Mouse (Mus musculus) ovary, postnatal 36 days (tissue): ENCODE results near the gene Sgpp2.

ENCODE experiments used
- DNase-seq: peaks from one replicate; pipeline ENCODE4 v3.0.0; 2022; ENCODE audit warnings: low spot score, mixed read lengths

Sgpp2 gene

DNA sequence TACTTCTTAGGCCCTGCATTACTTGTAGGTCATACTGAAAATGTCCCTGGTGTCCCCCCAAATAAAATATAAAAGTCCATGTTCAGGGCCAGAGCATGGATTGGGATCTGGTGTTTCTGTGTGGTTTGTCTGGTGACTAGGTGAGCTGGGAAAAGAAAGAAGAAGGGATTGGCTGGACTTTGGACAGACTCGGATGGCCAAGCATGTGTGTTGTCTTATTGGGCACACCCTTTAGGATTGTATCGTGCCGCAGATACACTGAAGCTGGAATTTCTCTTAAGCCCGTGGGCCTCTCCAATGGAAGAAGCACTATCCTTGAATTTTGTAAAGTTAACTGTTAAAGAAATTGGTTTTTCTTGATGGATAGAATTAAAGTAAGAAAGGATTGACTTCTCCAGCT is 91.3 kb downstream of the Sgpp2 start:
- DNase-seq, result no peak

DNA sequence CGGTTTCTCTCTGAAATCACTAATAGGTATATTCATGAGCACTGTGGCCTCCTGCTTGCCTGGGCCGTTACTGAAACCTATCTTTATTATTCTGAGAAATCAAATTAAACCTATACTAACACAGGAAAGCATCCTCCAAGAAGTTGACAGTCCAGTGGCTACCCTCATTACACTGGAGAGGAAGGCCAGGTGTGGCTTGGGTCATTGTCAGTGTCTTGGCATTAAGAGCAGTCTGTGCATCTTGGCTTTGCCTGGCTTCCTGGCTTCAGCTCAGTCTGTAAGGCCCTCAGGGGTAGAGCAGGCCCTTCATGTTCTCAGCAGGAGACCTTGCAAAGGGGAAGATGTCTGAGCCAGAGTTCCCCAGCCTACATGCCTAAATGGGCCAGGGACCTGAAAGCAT is 99.3 kb downstream of the Sgpp2 start:
- DNase-seq, result no peak

DNA sequence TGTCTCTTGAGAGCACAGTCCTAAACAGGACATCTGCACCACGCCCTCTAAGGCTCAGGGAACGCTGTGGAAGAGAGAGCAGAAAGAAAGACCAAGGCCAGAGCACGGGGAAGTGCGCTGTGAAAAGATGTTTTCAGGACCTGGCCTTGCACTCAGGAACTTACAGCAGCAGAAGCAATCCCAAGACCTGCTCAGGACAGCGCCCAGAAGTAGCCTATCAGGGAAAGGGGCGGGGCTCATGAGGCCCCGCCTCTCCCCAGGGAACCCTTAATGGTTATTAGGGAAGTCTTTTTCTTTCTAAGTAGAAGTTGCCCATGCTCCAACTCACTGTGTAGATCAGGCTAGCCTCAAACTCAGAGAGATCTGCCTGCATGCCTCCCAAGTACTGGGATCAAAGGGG is 102.5 kb downstream of the Sgpp2 start:
- peak; percentile 31 for DNase-seq

DNA sequence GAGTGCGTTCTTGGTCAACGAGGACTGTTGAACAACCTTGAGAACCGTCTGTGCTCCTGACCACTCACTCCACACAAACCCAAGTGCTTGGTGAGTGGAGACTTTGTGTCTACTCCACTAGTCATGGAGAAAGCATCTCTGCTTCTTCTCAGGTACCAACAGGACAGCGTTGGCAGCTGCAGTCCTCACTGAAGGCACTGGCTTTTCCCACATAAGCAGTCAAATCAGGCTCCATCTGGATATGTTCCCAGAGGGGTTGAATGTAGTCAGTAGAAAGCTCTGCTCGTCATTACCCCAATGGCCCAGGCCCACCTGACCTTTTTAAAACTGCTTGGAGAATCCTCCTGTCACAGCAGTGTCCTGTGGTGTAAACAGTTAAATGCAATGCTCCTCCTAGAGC is 104.3 kb downstream of the Sgpp2 start:
- DNase-seq, result no peak

DNA sequence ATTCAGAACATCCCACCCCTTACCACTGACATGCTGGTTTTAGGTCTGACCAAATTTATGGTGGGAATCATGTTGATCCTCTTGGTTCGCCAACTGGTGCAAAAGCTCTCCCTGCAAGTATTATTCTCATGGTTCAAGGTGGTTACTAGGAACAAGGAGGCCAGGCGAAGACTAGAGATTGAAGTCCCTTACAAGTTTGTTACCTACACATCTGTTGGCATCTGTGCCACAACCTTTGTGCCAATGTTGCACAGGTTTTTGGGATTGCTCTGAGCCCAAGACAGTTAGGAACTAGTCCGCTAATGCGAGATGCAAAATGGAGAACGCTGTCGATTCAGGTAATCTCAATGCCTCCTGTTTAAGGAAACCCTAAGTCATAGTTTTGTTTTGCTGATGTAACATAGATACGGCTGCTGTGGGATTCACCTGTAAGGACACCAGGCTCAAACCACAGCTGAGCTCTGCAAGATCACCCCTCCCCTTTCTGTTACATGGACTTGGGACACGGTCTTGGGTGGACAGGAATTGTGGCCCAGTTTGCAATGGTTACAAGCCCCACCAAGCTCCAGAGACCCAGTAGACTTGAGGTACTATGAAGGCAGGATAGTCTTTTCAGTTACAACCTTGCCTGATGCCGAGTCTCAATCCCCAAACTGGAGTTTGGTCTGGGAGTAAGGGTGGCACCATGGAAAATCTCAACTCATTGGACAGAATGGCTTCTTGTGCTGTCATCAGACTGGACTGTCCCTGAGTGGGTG is 107.2 kb downstream of the Sgpp2 start:
- DNase-seq, result no peak

DNA sequence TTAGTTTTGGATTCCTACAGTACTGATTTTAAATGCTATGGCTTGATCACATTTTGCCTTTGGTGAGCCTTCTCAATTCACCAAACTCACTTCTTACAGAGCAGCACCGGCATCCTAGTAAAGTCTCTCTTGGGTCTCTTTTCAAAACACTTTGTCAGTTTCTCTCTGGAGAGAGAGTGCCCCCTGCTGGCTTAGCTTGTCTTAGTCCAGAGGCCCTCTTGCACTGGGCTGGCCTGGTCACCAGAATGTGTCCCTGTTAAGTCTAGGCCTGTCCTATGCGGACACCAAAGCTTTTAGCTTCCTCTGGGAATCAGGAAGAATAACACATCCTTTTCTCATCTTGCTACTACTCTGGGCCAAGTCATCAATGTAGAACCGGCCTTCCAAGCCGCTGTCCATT is 109.4 kb downstream of the Sgpp2 start:
- DNase-seq, result peak; percentile 74

DNA sequence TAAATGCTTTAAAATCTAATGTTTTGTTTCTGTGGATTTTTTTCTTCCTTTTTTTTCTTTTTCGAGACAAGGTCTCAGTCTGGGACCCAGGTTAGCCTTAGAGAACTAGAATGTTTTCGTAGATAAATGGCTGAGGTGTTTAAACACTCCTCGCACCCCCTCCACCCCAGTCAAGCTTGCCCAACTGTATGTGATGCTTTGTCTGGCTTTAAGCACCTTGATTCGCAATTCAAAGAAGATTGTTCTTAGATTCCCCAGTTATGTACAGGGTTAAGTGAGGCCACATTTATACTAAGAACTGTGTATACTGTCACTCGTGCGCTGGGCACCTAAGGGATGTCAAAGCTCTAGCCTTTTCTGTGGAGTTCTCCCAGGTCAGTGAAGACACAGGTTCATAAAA is 110.1 kb downstream of the Sgpp2 start:
- no peak for DNase-seq

DNA sequence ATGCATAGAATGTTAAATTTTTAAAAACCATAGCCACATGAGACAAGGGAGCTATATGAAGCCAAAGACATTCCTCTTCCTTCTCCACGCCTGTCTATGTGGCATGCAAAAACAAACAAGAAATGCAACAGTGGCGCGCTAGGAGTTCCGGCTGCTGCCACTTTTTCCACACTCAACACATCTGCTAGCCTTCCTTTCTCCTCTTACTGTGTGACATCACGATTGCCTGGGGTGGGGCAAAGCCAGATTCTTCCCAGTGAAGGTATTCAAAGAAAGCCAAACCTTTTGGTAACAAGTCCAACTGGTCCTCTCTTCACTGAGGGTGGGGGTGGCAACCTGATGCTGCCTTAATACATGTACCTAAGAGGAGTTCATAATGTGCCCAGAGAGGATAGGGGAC is 111.6 kb downstream of the Sgpp2 start:
- DNase-seq, result no peak

DNA sequence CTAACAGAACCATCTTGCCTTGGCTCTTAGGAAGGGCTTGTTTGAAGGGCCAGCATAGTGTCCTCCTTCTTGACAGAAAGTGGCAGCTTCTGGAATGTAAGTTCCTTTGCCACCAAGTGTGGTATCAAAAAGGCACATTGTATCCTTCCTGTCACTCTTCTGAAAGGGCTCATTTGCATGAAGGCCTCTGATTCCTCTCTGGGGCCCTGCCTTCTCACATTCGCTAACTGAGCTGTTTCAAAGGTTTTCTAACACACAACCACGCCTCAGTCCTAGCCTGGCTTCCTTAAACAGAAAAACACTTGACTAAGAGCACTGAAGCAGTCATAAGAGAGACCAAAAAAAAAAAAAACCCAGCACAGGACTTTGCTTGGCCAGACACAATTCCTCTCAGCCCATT is 112.4 kb downstream of the Sgpp2 start:
- DNase-seq, result no peak

DNA sequence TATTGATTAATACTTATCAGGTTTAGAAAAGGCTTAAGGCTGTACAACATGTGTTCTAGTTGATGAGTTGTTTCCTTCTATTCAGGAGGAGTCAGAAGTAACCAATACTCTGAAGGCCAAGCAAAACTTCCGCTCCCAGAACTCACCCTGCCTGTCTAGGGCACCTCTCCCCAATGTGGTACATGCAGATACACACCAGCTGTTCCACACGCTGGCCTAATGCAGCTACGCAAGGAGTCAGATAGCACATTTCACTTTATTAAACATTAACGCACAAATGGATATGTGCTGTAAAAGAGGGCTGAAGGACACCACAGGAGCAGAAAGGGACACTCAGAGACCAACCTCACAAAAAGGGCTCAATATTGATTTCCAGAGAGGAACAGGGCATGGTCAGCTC is 114.7 kb downstream of the Sgpp2 start:
- no peak for DNase-seq

DNA sequence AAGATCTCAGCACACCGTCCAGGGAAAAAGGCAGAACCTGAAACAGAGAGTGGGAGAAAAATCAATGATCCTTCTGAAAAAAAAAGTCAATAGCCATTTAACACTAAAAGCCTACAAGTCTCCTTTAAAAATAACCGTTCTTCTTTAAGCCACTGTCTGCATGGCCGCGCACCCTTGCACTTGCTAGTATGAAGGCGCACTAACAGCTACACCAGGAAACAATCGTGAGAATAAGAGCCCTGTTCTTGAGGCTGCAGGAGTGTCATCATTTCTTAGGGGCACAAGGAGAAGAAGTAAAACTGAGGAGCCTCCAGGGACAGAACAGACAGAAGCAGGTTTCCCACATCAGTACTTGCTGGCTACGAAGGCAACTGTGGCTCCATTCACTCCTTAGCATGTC is 115.2 kb downstream of the Sgpp2 start:
- DNase-seq, result no peak

DNA sequence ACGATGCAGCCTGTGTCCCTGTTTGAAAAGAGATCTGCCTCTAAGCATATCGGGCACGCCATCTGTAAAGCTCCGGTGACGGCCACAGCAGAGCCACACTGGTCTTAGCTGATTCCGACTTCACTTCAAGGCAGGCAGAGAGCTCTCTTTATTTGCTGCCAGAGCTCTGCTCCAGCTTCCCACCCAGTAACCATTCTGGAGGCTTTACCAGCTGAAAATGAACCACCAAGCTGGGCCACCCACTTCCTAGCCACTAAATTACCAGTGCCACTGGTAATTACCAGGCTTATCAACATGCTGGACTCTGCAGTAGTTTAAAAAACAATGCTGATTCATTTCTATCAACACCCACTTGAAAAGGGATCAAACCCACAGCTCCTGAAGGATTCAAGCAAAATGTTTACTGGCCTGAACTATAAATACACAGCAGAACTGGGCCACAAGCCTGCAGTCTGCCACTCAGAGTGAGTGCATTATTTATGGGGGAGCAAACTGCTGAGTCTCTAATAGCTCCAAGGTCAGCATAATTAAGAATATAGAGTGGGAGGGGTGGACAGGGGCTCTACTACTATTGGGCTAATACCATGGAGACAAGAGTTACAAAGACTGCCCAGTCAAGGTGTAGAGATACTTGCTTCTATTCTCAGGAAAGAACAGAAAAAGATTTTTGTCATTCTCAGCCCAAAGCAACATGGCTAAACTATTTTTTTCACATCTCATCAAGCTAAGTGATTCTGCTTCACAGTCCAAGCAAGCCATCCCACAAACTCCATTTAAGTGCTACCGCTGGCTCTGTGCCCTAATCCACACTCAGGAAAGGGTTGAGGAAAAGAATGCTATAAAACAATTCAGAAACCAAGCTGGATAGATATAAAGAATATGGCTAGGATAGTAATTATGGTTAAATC is 115.9 kb downstream of the Sgpp2 start:
- no peak for DNase-seq

DNA sequence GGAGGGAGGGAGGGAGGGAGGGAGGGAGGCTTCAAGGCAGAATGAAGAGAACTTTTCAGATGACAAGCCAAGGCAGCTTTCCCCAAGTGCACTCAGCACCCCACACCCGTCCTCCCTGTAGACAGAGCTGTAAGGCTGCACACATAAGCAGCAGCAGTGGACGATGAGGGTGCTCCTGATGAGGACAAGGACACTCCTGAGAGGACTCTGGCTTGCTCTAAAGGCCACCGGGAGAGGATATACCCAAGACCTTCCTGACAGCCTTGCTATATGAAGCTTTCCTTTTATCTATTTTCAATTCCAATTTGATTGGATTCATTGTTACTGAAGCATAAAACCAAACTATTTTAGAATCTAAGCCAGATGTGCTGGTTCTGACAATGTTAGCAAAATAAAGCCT is 116.7 kb downstream of the Sgpp2 start:
- DNase-seq, result no peak

DNA sequence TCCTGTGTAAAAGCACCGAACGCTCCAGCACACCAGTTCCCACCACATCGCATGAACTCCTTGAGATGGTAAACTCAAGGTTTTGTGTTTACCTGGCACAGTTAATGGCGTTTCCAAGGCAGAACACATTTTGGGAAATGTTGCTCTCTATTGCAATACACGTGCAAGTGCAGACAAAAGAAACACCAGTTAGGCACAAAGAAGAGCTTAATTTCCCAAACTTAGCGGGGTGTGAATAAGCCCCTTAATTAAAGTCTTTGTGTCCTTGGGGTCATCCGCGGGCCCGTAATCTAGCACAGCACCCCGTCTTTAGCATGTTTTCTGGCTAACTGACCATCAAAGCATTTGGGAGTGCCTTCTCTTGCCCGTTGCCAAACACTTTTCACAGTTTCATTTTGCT is 118.7 kb downstream of the Sgpp2 start:
- DNase-seq, result no peak

DNA sequence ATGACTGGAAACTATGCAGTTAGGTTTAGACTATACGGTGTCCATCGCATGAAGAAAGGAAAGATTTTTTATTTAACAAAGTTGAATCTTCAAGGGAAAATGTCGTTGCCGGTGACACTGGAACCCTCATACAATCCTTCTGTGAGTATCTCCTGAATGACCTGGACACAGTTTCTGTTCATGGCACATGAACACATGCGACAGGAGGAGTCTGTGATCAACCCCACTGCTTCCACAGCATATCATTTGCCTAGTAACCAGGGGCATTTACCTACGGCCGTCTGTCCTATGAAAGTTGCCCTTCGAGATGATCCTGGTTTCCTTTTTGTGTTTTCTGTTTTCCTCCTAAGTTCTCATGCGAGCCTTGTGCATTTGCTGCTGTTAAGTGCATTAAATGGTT is 123.3 kb downstream of the Sgpp2 start:
- no peak for DNase-seq

DNA sequence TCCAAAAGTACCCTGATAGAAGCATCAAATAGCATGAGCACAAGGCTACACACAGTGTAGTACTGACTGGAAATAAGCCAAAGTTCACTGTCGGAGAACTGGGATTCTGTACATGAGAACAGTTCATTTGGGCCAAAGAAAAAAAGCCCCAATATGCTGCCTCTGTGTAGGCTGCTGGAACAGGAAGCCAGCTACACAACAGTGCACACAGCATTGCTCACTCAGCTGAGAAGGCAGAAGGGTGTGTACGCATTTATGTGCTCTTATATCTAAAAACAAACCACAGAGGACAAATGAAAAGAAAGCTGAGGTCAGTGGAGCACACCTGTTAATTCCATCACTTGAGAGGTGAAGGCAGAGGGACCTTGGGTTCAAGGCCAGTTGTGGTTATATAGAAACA is 125.8 kb downstream of the Sgpp2 start:
- DNase-seq, result no peak

DNA sequence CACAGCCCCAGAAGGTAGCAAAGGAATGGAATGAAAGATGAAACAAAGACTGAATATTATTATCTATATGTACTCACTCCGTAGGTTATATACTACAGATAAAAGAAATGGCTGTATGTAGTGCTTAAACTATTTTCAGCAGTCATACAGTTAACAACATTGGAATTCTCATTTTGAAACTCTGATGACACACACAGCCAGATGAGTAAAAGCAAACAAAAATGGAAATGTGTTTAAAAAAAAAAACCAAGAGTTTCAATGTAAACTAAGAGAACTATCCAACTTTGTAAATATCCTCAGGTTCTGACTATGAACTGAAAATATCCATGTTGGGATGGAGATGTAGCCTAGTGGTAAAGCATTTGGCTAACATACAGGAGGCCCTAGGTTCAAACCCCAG is 126.3 kb downstream of the Sgpp2 start:
- no peak for DNase-seq

DNA sequence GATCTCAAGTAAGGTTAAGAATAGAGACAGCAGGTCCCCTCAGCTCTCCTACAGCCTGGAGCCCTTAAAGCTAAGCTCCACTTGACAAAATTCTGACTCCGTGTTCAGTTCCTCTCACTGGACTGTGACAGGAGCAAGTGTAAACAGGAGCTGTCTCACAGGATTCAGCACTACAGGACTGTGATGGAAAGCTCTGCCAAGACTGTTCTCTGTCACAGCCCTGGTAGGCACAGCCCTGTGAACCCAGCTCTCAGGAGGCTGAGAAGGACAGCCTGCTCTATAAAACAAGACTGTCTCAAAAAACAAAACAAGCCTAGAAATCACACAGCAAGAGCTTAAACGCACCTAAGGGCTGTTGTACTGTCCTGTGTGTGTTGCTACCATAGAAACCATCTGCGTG is 127.0 kb downstream of the Sgpp2 start:
- no peak for DNase-seq

DNA sequence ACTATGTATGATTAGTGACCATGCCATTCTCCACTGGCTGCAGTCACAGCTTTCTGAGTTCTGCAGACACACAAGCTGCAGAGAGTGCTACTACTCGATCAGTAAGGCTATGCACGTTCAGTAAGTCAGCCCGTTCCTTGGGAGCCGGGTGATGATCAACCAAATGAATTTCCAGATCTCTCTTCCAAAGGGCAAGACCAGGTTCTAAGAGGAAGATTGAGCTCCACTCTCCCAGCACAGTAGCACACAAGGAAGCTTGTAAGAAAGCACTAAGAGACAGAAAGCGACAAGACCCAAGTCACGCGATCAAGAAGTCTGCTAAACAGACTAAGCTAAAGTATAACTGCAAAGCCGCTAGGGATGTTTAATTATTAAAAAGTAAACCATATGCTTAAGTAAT is 130.6 kb downstream of the Sgpp2 start:
- DNase-seq, result no peak

DNA sequence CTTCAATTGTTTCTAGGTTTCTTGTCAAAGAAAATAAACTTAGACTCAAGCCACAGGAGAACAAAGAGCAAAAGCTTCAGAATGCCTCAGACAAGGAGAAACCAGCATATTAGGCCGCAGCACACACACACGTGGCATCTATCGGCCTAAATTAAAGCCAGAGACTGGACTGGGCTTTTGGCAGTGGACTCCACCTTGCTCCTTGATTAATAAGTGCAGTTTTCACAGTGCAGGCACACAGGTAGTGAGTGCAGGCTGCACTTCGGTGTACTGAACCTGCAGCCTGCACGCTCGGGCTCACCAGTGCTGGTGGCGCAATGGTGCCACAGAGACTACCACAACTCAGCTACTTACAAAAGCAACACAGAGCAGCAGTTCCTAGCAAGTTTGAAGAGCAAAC is 132.9 kb downstream of the Sgpp2 start:
- no peak for DNase-seq

DNA sequence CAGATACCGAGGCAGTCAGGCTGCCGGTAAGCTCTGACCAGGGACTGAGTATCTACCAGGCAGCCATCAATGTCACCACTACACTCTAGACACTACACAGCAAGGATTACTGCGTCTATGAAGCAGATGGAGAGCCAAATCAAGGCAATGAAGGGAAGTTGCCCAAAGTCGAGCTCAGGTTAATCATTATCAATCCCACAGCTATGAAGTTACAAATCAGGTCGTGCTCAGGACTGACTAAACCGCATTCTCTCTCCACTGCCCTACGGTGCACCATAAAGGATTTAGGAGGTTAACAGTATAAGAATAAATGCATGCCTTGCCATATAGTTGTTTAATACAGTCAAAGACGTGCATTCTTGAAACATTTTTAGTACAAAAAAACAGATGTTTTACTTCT is 136.1 kb downstream of the Sgpp2 start:
- no peak for DNase-seq

DNA sequence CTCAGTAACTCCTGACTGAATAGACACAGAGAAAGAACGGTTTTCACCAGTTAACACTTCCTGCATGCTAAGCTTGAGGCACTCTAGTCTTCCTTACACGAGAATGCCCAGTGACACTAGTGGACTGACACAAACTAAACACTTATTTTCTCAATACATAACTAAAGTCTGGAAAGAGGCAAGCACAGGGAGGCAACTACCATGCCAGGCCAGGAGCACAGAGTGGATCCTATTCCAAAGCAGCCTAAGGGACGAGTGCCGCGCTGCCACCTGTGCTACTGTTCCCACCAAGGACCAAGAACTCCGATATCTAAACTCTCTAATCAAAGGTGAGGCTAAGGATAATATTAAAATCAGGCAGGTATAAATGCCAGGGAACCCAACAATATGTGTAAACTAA is 136.6 kb downstream of the Sgpp2 start:
- DNase-seq, result no peak

DNA sequence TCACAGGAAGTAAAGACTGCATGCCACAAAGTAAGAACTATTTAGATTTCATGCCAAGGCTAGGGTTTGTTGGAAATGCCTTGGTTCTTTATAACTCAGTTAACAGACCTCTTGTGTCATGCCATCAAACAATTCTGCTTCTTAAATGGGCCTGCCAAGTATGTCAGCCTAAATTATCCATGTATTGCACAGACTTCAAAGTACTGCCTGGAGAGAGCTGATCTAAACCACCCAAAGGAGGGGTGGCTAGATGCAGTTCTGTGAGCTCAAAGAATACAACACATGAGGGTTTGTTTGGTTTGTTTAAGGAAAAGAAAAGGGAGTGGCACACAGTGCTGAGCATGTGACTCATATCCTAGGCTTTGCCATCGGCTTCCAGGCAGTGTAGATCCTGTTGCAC is 137.9 kb downstream of the Sgpp2 start:
- no peak for DNase-seq
